Mouse (Mus musculus): ENCODE data around the gene Cyp1a1.

GRCm38 (mm10) chr9:57688158-57688557, 430 bp downstream of the Cyp1a1 start:
- TF ChIP-seq CTCF (IDR thresholded peaks at IDR 0.05) (peak; percentile 48), POLR2A (IDR thresholded peaks at IDR 0.05; ENCODE audit: insufficient read depth, low read depth, low read length) (no peak), EP300 (IDR thresholded peaks at IDR 0.05; ENCODE audit: insufficient read depth, low read depth, low read length) (no peak)
